Mouse (Mus musculus): Measurements from ENCODE around the gene Actr1a.

DNA sequence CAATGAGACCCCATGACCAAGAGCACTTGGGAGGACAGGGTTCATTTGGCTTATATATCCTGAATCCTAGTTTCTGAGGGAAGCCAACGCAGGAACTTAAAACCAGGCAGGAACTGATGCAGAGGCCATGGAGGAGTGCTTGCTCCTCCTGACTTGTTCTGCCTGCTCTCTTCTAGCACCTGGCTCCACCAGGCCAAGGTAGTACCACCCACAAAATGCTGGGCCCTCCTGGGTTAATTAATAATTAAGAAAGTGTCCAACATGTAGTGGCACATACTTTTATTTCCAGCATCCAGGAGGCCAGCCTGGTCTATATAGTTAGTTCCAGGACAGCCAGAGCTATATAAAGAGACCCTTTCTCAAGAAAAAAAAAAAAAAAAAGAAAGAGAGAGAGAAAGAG is 8.5 kb upstream of the Actr1a start:
- TF ChIP-seq CTCF (IDR thresholded peaks at IDR 0.05) (no peak), EP300 (IDR thresholded peaks at IDR 0.05; ENCODE audit: insufficient read depth, low read depth, low read length) (no peak)

All from heart, adult 2 months (tissue).